In genomic region chr19:38004809-38005380, GRCm38 (mm10) we compare ENCODE assay signal across 9 mouse cellular contexts. TPM values are rescaled to one million over a fixed set of nuclear protein-coding genes. Genes with fewer than 3 reads are reported as not detected.
A peak's percentile ranks its signal among the peaks of the same experiment; 100 is the strongest.
DNase-seq lines count a peak whose midpoint lies in the region; ATAC-seq and TF ChIP-seq lines count a peak whose summit lies in the region.
"Had no signal": no experiment of that assay in that cellular context is flagged by ENCODE, and none has a peak within 500 bp of the region (broad histone marks: within the 10 kb centered on the region; RNA-seq: fewer than 3 reads in every experiment).

No protein-coding gene starts in this region.

- H3K4me1 ChIP-seq in testis, adult 2 months (ENCODE audit: control insufficient read depth, insufficient read depth, low read length) = peaks cover 8% of the 10 kb centered on the region
- H3K4me1 ChIP-seq in heart, embryonic 14.5 days (ENCODE audit: control insufficient read depth in 2 of 2, insufficient read depth in 2 of 2, low read length in 2 of 2) = peaks cover 11% of the 10 kb centered on the region in 2 experiments
- peaks cover 18% of the 10 kb centered on the region for H3K4me1 ChIP-seq in lung, embryonic 14.5 days (ENCODE audit: insufficient read depth)
- H3K4me1 ChIP-seq: midbrain, embryonic 12.5 days had no signal

- no peak for TF ChIP-seq POLR2A in testis, adult 2 months (IDR thresholded peaks at IDR 0.05; ENCODE audit: control insufficient read depth, low read depth, low read length)

- no peak overlapping the region for H3K4me3 ChIP-seq in testis, adult 2 months (ENCODE audit: control insufficient read depth, low read depth, low read length)
- no peak overlapping the region for H3K4me3 ChIP-seq in heart, embryonic 14.5 days (ENCODE audit: control insufficient read depth in 1 of 2, insufficient read depth in 1 of 2, low read depth in 1 of 2, low read length in 2 of 2)
- H3K4me3 ChIP-seq in lung, embryonic 14.5 days (ENCODE audit: low read depth, low read length) = no peak overlapping the region
- H3K4me3 ChIP-seq: midbrain, embryonic 12.5 days had no signal

- no peak for ATAC-seq in heart, embryonic 14.5 days (ENCODE audit: insufficient number of reproducible peaks, insufficient read depth, low FRiP score, low read depth)
- ATAC-seq in lung, embryonic 14.5 days (ENCODE audit: insufficient read depth) = peak; percentile 48; the same call in 1 of the 2 replicates

- 75% methylated on average over 8 of the region's 8 CpGs for WGBS in heart, embryonic 14.5 days
- 63% methylated on average over 8 of the region's 8 CpGs for WGBS in lung, embryonic 14.5 days

- H3K4me2 ChIP-seq in heart, embryonic 14.5 days (ENCODE audit: low read length) = no peak overlapping the region
- H3K4me2 ChIP-seq in lung, embryonic 14.5 days = no peak overlapping the region
- H3K4me2 ChIP-seq: midbrain, embryonic 12.5 days had no signal

- no peak overlapping the region for H3K9ac ChIP-seq in heart, embryonic 14.5 days (ENCODE audit: low read length)
- H3K9ac ChIP-seq in lung, embryonic 14.5 days = no peak overlapping the region
- H3K9ac ChIP-seq: midbrain, embryonic 12.5 days had no signal

- TF ChIP-seq CTCF in testis, adult 2 months (IDR thresholded peaks at IDR 0.05; ENCODE audit: control insufficient read depth, insufficient read depth, insufficient replicate concordance, low read depth, low read length) = no peak
- TF ChIP-seq CTCF in lung, embryonic 14.5 days (IDR thresholded peaks at IDR 0.05; ENCODE audit: low read depth) = peak; percentile 35; the same call in 1 of the 2 replicates

- H3K27me3 ChIP-seq in testis, adult 2 months (ENCODE audit: control insufficient read depth, insufficient read depth, low read length) = no peaks in the 10 kb centered on the region
- no peaks in the 10 kb centered on the region for H3K27me3 ChIP-seq in heart, embryonic 14.5 days (ENCODE audit: control insufficient read depth, insufficient read depth, low read length)
- no peaks in the 10 kb centered on the region for H3K27me3 ChIP-seq in lung, embryonic 14.5 days (ENCODE audit: insufficient read depth, low read length)
- H3K27me3 ChIP-seq: midbrain, embryonic 12.5 days had no signal

- peak overlapping the region; percentile 74 for H3K27ac ChIP-seq in testis, adult 2 months (ENCODE audit: control insufficient read depth, insufficient read depth, low read depth, low read length)
- peak overlapping the region; percentile 42 to 69 for H3K27ac ChIP-seq in heart, embryonic 14.5 days (replicated peaks in 1 of 2; ENCODE audit: control insufficient read depth in 1 of 2, insufficient read depth in 1 of 2, low read depth in 2 of 2, low read length in 2 of 2)
- peak overlapping the region; percentile 73 for H3K27ac ChIP-seq in lung, embryonic 14.5 days (ENCODE audit: low read depth)
- H3K27ac ChIP-seq: midbrain, embryonic 12.5 days had no signal

- no peak for DNase-seq in testis, postnatal 10 days (ENCODE audit: low spot score)
- peak; percentile 76 for DNase-seq in lung, embryonic 14.5 days
- no peak for DNase-seq in thymus, postnatal 4 days
- no peak for DNase-seq in layer of hippocampus, postnatal 14 days (ENCODE audit: low spot score in 2 of 2)
- no peak for DNase-seq in cerebellum, adult 9-10 months

- no peaks in the 10 kb centered on the region for H3K36me3 ChIP-seq in testis, adult 2 months (ENCODE audit: control insufficient read depth, insufficient read depth, low read length)
- no peaks in the 10 kb centered on the region for H3K36me3 ChIP-seq in heart, embryonic 14.5 days (ENCODE audit: control insufficient read depth, insufficient read depth, low read length)
- H3K36me3 ChIP-seq in lung, embryonic 14.5 days (ENCODE audit: insufficient read depth) = no peaks in the 10 kb centered on the region
- H3K36me3 ChIP-seq: midbrain, embryonic 12.5 days had no signal

- no peaks in the 10 kb centered on the region for H3K9me3 ChIP-seq in heart, embryonic 14.5 days (ENCODE audit: control insufficient read depth, low read length)
- H3K9me3 ChIP-seq in lung, embryonic 14.5 days (ENCODE audit: low read depth, low read length) = no peaks in the 10 kb centered on the region
- H3K9me3 ChIP-seq: midbrain, embryonic 12.5 days had no signal

RNA-seq across cellular contexts. Expression of gene Myof, which starts 38.5 kb away (rescaled TPM):
- polyA plus RNA-seq in testis, adult 2 months (2012; rRNA removed) = 1.7 and 3.6 TPM in 2 replicates
- polyA plus RNA-seq in heart, embryonic 14.5 days (2014; fragmentation: Nextera tagmentation; extraction: Ambion mirVana) = 5.3 and 5.5 TPM in 2 replicates
- 37.9 and 41.0 TPM in 2 replicates for polyA plus RNA-seq in lung, embryonic 14.5 days (2014; fragmentation: Nextera tagmentation; extraction: Ambion mirVana)
- total RNA-seq in layer of hippocampus, postnatal 14 days (2021) = 1 to 10 TPM; 5.6 to 7.9 TPM

RNA-seq across cellular contexts. Expression of gene Cep55, which starts 49.9 kb away (rescaled TPM):
- 9.6 and 11.6 TPM in 2 replicates for polyA plus RNA-seq in testis, adult 2 months (2012; rRNA removed)
- polyA plus RNA-seq in heart, embryonic 14.5 days (2014; fragmentation: Nextera tagmentation; extraction: Ambion mirVana) = 28.3 and 28.4 TPM in 2 replicates
- 44.5 and 47.7 TPM in 2 replicates for polyA plus RNA-seq in lung, embryonic 14.5 days (2014; fragmentation: Nextera tagmentation; extraction: Ambion mirVana)
- total RNA-seq in layer of hippocampus, postnatal 14 days (2021) = 1 to 10 TPM in 1 of 2 experiments, under 1 TPM in 1; 0.45 to 1.3 TPM
- total RNA-seq: gastrocnemius, adult 18-20 months had no signal
